Comparison of ENCODE assay signal across 10 mouse cellular contexts in the genomic region with DNA sequence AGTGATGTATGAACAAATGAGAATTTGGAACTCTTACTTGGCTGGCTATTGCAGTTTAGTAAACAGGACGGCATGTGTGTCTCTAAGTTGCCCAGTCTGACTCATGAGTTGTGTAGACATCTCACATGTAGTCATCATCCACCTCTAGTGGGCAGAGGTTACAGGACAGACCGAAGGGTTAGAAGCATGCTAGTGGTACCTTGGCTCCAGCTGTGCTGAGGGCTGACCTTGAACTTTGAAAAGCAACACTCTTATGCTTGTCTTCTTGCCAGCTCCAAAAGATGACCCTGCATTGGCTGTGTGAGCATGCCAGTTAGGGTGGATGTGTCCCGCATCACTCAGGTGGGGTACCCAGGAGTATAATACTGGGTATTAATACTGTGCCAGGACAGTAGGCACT.
"Had no signal": no experiment of that assay in that cellular context is flagged by ENCODE, and none has a peak within 500 bp of the region (broad histone marks: within the 10 kb centered on the region; RNA-seq: fewer than 3 reads in every experiment).

No protein-coding gene starts in this region.

- ATAC-seq: midbrain, embryonic 16.5 days had no signal

- DNase-seq: kidney, adult 2 months; kidney, postnatal 14 days; layer of hippocampus, postnatal 36 days; liver, embryonic 13.5 days; lung, adult 18-20 months; lung, postnatal 36 days; right cerebral cortex, postnatal 14 days; thymus, adult 2 months; thymus, postnatal 36 days had no signal
